Mouse (Mus musculus): ENCODE results near the gene Mtif3. TPM values are rescaled to one million over a fixed set of nuclear protein-coding genes. Genes with fewer than 3 reads are reported as not detected.
"Not testable (repeated sequence)": the region's sequence is repeated elsewhere in the genome, so short reads cannot be mapped to it uniquely, and the experiment has no call there.

Gene Mtif3
- polyA plus RNA-seq, 1 experiment from 2014 or later = 26.7 TPM

- Histone ChIP-seq H3K36me3 (no peaks in the 10 kb centered on the region), H3K27ac (replicated peaks) (no peak overlapping the region), H3K4me2 (no peak overlapping the region), H3K4me3 (no peak overlapping the region), H3K4me1 (replicated peaks) (no peaks in the 10 kb centered on the region), H3K9me3 (no peaks in the 10 kb centered on the region), H3K9ac (no peak overlapping the region), H3K27me3 (no peaks in the 10 kb centered on the region)
- 87% methylated on average over 5 of the region's 5 CpGs for WGBS
- no peak for ATAC-seq (ENCODE audit: low FRiP score, low read depth)
Observed at GRCm38 (mm10) chr5:146926673-146927072, 36.9 kb downstream of the Mtif3 start.

- Histone ChIP-seq H3K4me3 (no peak overlapping the region), H3K27ac (replicated peaks) (no peak overlapping the region), H3K36me3 (no peaks in the 10 kb centered on the region), H3K4me1 (replicated peaks) (peaks cover 11% of the 10 kb centered on the region), H3K4me2 (no peak overlapping the region), H3K9me3 (no peaks in the 10 kb centered on the region), H3K27me3 (no peaks in the 10 kb centered on the region), H3K9ac (no peak overlapping the region)
- no peak for ATAC-seq (ENCODE audit: low FRiP score, low read depth)
- WGBS = 81% methylated on average over 5 of the region's 5 CpGs
Observed at GRCm38 (mm10) chr5:146923547-146923946, 40.1 kb downstream of the Mtif3 start.

- no peak overlapping the region for H3K27ac ChIP-seq (replicated peaks)
- H3K36me3 ChIP-seq = no peaks in the 10 kb centered on the region
- H3K4me3 ChIP-seq = no peak overlapping the region
- WGBS = 39% methylated on average over 8 of the region's 8 CpGs
- peaks cover 11% of the 10 kb centered on the region for H3K4me1 ChIP-seq (replicated peaks)
- peak overlapping the region; percentile 66 for H3K4me2 ChIP-seq
- no peak for ATAC-seq (ENCODE audit: low FRiP score, low read depth)
- no peak overlapping the region for H3K9ac ChIP-seq
- no peaks in the 10 kb centered on the region for H3K9me3 ChIP-seq
- no peaks in the 10 kb centered on the region for H3K27me3 ChIP-seq
Observed at GRCm38 (mm10) chr5:146921224-146921623, 42.4 kb downstream of the Mtif3 start.

- H3K9me3 ChIP-seq = no peaks in the 10 kb centered on the region
- 6% methylated on average over 23 of the region's 27 CpGs for WGBS
- ATAC-seq (ENCODE audit: low FRiP score, low read depth) = peak; percentile 56
- no peak overlapping the region for H3K27ac ChIP-seq (replicated peaks)
- H3K4me1 ChIP-seq (replicated peaks) = peaks cover 11% of the 10 kb centered on the region
- peak overlapping the region; percentile 66 for H3K4me2 ChIP-seq
- no peaks in the 10 kb centered on the region for H3K36me3 ChIP-seq
- H3K9ac ChIP-seq = peak overlapping the region; percentile 31; the same call in 1 of the 2 replicates
- peak overlapping the region; percentile 32 for H3K4me3 ChIP-seq
- H3K27me3 ChIP-seq = no peaks in the 10 kb centered on the region
Observed at GRCm38 (mm10) chr5:146920314-146921161, 43.1 kb downstream of the Mtif3 start.

- no peaks in the 10 kb centered on the region for H3K27me3 ChIP-seq
- H3K4me3 ChIP-seq = peak overlapping the region; percentile 32
- no peaks in the 10 kb centered on the region for H3K9me3 ChIP-seq
- 0 out of 2 replicates have a peak, but pooled peaks have one; percentile 45 for ATAC-seq (ENCODE audit: low FRiP score, low read depth)
- 22% methylated on average over 6 of the region's 6 CpGs for WGBS
- H3K4me1 ChIP-seq (replicated peaks) = peaks cover 11% of the 10 kb centered on the region
- H3K36me3 ChIP-seq = no peaks in the 10 kb centered on the region
- H3K4me2 ChIP-seq = peak overlapping the region; percentile 66
- no peak overlapping the region for H3K27ac ChIP-seq (replicated peaks)
- no peak overlapping the region for H3K9ac ChIP-seq
Observed at GRCm38 (mm10) chr5:146919874-146920273, 43.7 kb downstream of the Mtif3 start.

GRCm38 (mm10) chr5:146917357-146917756 lies 46.2 kb downstream of the Mtif3 start:
- H3K9me3 ChIP-seq; H3K4me2 ChIP-seq; H3K4me3 ChIP-seq; H3K9ac ChIP-seq; H3K36me3 ChIP-seq; H3K27me3 ChIP-seq; ATAC-seq (ENCODE audit: low FRiP score, low read depth); H3K27ac ChIP-seq (replicated peaks): not testable (repeated sequence)
- H3K4me1 ChIP-seq (replicated peaks) = peaks cover 11% of the 10 kb centered on the region
- 94% methylated on average over 3 of the region's 6 CpGs for WGBS

GRCm38 (mm10) chr5:146916806-146917205 lies 46.8 kb downstream of the Mtif3 start:
- Histone ChIP-seq H3K27me3 (peaks cover 8% of the 10 kb centered on the region), H3K9me3 (no peaks in the 10 kb centered on the region), H3K4me2 (no peak overlapping the region), H3K4me3 (no peak overlapping the region), H3K27ac (replicated peaks) (no peak overlapping the region), H3K9ac (no peak overlapping the region), H3K4me1 (replicated peaks) (peaks cover 11% of the 10 kb centered on the region), H3K36me3 (no peaks in the 10 kb centered on the region)
- WGBS = 42% methylated on average over 6 of the region's 6 CpGs
- ATAC-seq (ENCODE audit: low FRiP score, low read depth) = no peak

GRCm38 (mm10) chr5:146916273-146916672 lies 47.3 kb downstream of the Mtif3 start:
- no peak overlapping the region for H3K27ac ChIP-seq (replicated peaks)
- WGBS = 73% methylated on average over 8 of the region's 8 CpGs
- H3K27me3 ChIP-seq = peaks cover 8% of the 10 kb centered on the region
- no peak for ATAC-seq (ENCODE audit: low FRiP score, low read depth)
- no peaks in the 10 kb centered on the region for H3K36me3 ChIP-seq
- H3K4me3 ChIP-seq = no peak overlapping the region
- H3K4me2 ChIP-seq = no peak overlapping the region
- H3K4me1 ChIP-seq (replicated peaks) = peaks cover 11% of the 10 kb centered on the region
- H3K9ac ChIP-seq = no peak overlapping the region
- H3K9me3 ChIP-seq = no peaks in the 10 kb centered on the region

- Histone ChIP-seq H3K4me3 (no peak overlapping the region), H3K4me2 (no peak overlapping the region)
- WGBS = 28% methylated on average over 9 of the region's 9 CpGs
Observed at GRCm38 (mm10) chr5:146914088-146914766, 49.4 kb downstream of the Mtif3 start.

GRCm38 (mm10) chr5:146913355-146913754 lies 50.2 kb downstream of the Mtif3 start:
- 89% methylated on average over 7 of the region's 7 CpGs for WGBS
- H3K9ac ChIP-seq = no peak overlapping the region
- no peak for ATAC-seq (ENCODE audit: low FRiP score, low read depth)

More at GRCm38 (mm10) chr5:146914088-146914766, 49.4 kb downstream of the Mtif3 start:
- no peaks in the 10 kb centered on the region for H3K4me1 ChIP-seq (replicated peaks)
- no peaks in the 10 kb centered on the region for H3K9me3 ChIP-seq
- no peak overlapping the region for H3K9ac ChIP-seq
- no peak overlapping the region for H3K27ac ChIP-seq (replicated peaks)
- peaks cover 8% of the 10 kb centered on the region for H3K27me3 ChIP-seq
- peak; percentile 79; the same call in 1 of the 2 replicates for ATAC-seq (ENCODE audit: low FRiP score, low read depth)
- no peaks in the 10 kb centered on the region for H3K36me3 ChIP-seq

GRCm38 (mm10) chr5:146912206-146912605 lies 51.4 kb downstream of the Mtif3 start:
- Histone ChIP-seq H3K9ac (no peak overlapping the region), H3K4me3 (no peak overlapping the region), H3K4me2 (no peak overlapping the region), H3K4me1 (replicated peaks) (no peaks in the 10 kb centered on the region), H3K36me3 (no peaks in the 10 kb centered on the region), H3K27me3 (peaks cover 8% of the 10 kb centered on the region), H3K9me3 (no peaks in the 10 kb centered on the region), H3K27ac (replicated peaks) (no peak overlapping the region)
- ATAC-seq (ENCODE audit: low FRiP score, low read depth) = no peak
- WGBS = 22% methylated on average over 9 of the region's 9 CpGs

More at GRCm38 (mm10) chr5:146913355-146913754, 50.2 kb downstream of the Mtif3 start:
- Histone ChIP-seq H3K27ac (replicated peaks) (no peak overlapping the region), H3K36me3 (no peaks in the 10 kb centered on the region), H3K4me1 (replicated peaks) (no peaks in the 10 kb centered on the region), H3K4me2 (no peak overlapping the region), H3K27me3 (peaks cover 8% of the 10 kb centered on the region), H3K4me3 (no peak overlapping the region), H3K9me3 (no peaks in the 10 kb centered on the region)

GRCm38 (mm10) chr5:146908629-146909028 lies 55.0 kb downstream of the Mtif3 start:
- Histone ChIP-seq H3K4me2 (no peak overlapping the region), H3K27ac (replicated peaks) (no peak overlapping the region), H3K4me3 (no peak overlapping the region), H3K4me1 (replicated peaks) (no peaks in the 10 kb centered on the region), H3K9me3 (no peaks in the 10 kb centered on the region), H3K27me3 (peaks cover 4% of the 10 kb centered on the region), H3K36me3 (no peaks in the 10 kb centered on the region), H3K9ac (no peak overlapping the region)
- ATAC-seq (ENCODE audit: low FRiP score, low read depth) = no peak
- WGBS = 52% methylated on average over 11 of the region's 11 CpGs
